Mouse (Mus musculus): Measurements from ENCODE around the gene Krtap28-10. TPM values are rescaled to one million over a fixed set of nuclear protein-coding genes. Genes with fewer than 3 reads are reported as not detected.

Krtap28-10 gene
- total RNA-seq, 1 experiment, result not detected

- Histone ChIP-seq H3K27ac (ENCODE audit: insufficient read depth, low read depth, low read length, poor library complexity, severe bottlenecking) (no peak overlapping the region), H3K4me1 (ENCODE audit: control insufficient read depth in 2 of 2, insufficient read depth in 2 of 2, low read length in 2 of 2, poor library complexity in 1 of 2) (no peaks in the 10 kb centered on the region), H3K36me3 (ENCODE audit: control insufficient read depth, insufficient read depth, low read length, poor library complexity, severe bottlenecking) (no peaks in the 10 kb centered on the region), H3K9ac (ENCODE audit: insufficient read depth, low read depth, low read length, poor library complexity, severe bottlenecking) (no peak overlapping the region), H3K9me3 (ENCODE audit: control insufficient read depth, insufficient read depth, low read depth, low read length) (no peaks in the 10 kb centered on the region), H3K4me3 (ENCODE audit: insufficient read depth in 1 of 2, low read depth in 1 of 2, low read length in 2 of 2, poor library complexity in 1 of 2, severe bottlenecking in 1 of 2) (no peak overlapping the region)
- peak; percentile 59 for DNase-seq (ENCODE audit: low read depth, low spot score)
- in situ Hi-C loops (cut with MboI; ENCODE audit: low sequenced_read_pairs in 2 of 2, unreplicated experiment in 2 of 2), result no loop called here
- no peak for TF ChIP-seq CHD2 (IDR thresholded peaks at IDR 0.05; ENCODE audit: low read depth, low read length)
- TF ChIP-seq ZC3H11A (IDR thresholded peaks at IDR 0.05; ENCODE audit: borderline replicate concordance, low read depth, low read length), result peak; percentile 70; the same call in 1 of the 2 replicates
Measured at GRCm38 (mm10) chr1:83076190-83076917, 34.1 kb upstream of the Krtap28-10 start.

GRCm38 (mm10) chr1:83075526-83076189, 33.4 kb upstream of the Krtap28-10 start:
- H3K4me3 ChIP-seq (ENCODE audit: insufficient read depth in 1 of 2, low read depth in 1 of 2, low read length in 2 of 2, poor library complexity in 1 of 2, severe bottlenecking in 1 of 2), result no peak overlapping the region
- no peaks in the 10 kb centered on the region for H3K9me3 ChIP-seq (ENCODE audit: control insufficient read depth, insufficient read depth, low read depth, low read length)
- DNase-seq (ENCODE audit: low read depth, low spot score), result no peak
- no peaks in the 10 kb centered on the region for H3K36me3 ChIP-seq (ENCODE audit: control insufficient read depth, insufficient read depth, low read length, poor library complexity, severe bottlenecking)
- H3K9ac ChIP-seq (ENCODE audit: insufficient read depth, low read depth, low read length, poor library complexity, severe bottlenecking), result no peak overlapping the region
- H3K27ac ChIP-seq (ENCODE audit: insufficient read depth, low read depth, low read length, poor library complexity, severe bottlenecking), result no peak overlapping the region
- in situ Hi-C loops (cut with MboI; ENCODE audit: low sequenced_read_pairs in 2 of 2, unreplicated experiment in 2 of 2), result no loop called here
- H3K4me1 ChIP-seq (ENCODE audit: control insufficient read depth in 2 of 2, insufficient read depth in 2 of 2, low read length in 2 of 2, poor library complexity in 1 of 2), result no peaks in the 10 kb centered on the region
- TF ChIP-seq ZNF384 (IDR thresholded peaks at IDR 0.05; ENCODE audit: low read depth, low read length) (no peak), CHD2 (IDR thresholded peaks at IDR 0.05; ENCODE audit: low read depth, low read length) (no peak), HCFC1 (IDR thresholded peaks at IDR 0.05; ENCODE audit: borderline replicate concordance, insufficient read depth, low read length) (no peak), ZC3H11A (IDR thresholded peaks at IDR 0.05; ENCODE audit: borderline replicate concordance, low read depth, low read length) (no peak), MAFK (IDR thresholded peaks at IDR 0.05; ENCODE audit: insufficient read depth, low read depth, low read length) (no peak)

GRCm38 (mm10) chr1:83067205-83067604, 24.9 kb upstream of the Krtap28-10 start:
- Histone ChIP-seq H3K4me1 (ENCODE audit: control insufficient read depth in 2 of 2, insufficient read depth in 2 of 2, low read length in 2 of 2, poor library complexity in 1 of 2) (no peaks in the 10 kb centered on the region), H3K4me3 (ENCODE audit: insufficient read depth in 1 of 2, low read depth in 1 of 2, low read length in 2 of 2, poor library complexity in 1 of 2, severe bottlenecking in 1 of 2) (no peak overlapping the region), H3K36me3 (ENCODE audit: control insufficient read depth, insufficient read depth, low read length, poor library complexity, severe bottlenecking) (no peaks in the 10 kb centered on the region), H3K9ac (ENCODE audit: insufficient read depth, low read depth, low read length, poor library complexity, severe bottlenecking) (no peak overlapping the region), H3K27ac (ENCODE audit: insufficient read depth, low read depth, low read length, poor library complexity, severe bottlenecking) (no peak overlapping the region), H3K9me3 (ENCODE audit: control insufficient read depth, insufficient read depth, low read depth, low read length) (no peaks in the 10 kb centered on the region)
- no peak for TF ChIP-seq ZC3H11A (IDR thresholded peaks at IDR 0.05; ENCODE audit: borderline replicate concordance, low read depth, low read length)
- TF ChIP-seq MAFK (IDR thresholded peaks at IDR 0.05; ENCODE audit: insufficient read depth, low read depth, low read length), result no peak
- no peak for TF ChIP-seq HCFC1 (IDR thresholded peaks at IDR 0.05; ENCODE audit: borderline replicate concordance, insufficient read depth, low read length)
- no peak for DNase-seq (ENCODE audit: low read depth, low spot score)
- in situ Hi-C loops (cut with MboI; ENCODE audit: low sequenced_read_pairs in 2 of 2, unreplicated experiment in 2 of 2), result no loop called here

DNA sequence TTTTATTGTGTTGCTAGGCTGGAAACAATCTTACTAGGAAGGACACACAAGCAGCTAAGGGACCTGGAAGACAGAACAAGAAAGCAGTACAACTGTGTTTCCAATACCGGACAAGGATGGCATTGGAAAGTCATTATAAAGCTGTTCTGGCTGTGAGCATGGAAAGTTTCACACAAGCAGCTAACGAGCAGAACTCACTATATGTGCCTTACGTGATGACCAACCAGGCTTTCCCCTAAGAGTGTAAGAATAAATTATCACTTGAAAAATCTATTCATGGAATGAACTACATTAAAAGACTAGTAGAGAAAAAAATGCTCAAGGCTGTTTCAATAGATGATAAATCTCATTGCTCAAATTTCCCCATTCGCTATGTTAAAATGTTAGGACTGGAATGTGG, 24.3 kb upstream of the Krtap28-10 start:
- Histone ChIP-seq H3K4me1 (ENCODE audit: control insufficient read depth in 2 of 2, insufficient read depth in 2 of 2, low read length in 2 of 2, poor library complexity in 1 of 2) (no peaks in the 10 kb centered on the region), H3K36me3 (ENCODE audit: control insufficient read depth, insufficient read depth, low read length, poor library complexity, severe bottlenecking) (no peaks in the 10 kb centered on the region), H3K9me3 (ENCODE audit: control insufficient read depth, insufficient read depth, low read depth, low read length) (no peaks in the 10 kb centered on the region), H3K27ac (ENCODE audit: insufficient read depth, low read depth, low read length, poor library complexity, severe bottlenecking) (no peak overlapping the region), H3K9ac (ENCODE audit: insufficient read depth, low read depth, low read length, poor library complexity, severe bottlenecking) (no peak overlapping the region), H3K4me3 (ENCODE audit: insufficient read depth in 1 of 2, low read depth in 1 of 2, low read length in 2 of 2, poor library complexity in 1 of 2, severe bottlenecking in 1 of 2) (no peak overlapping the region)
- in situ Hi-C loops (cut with MboI; ENCODE audit: low sequenced_read_pairs in 2 of 2, unreplicated experiment in 2 of 2), result no loop called here
- TF ChIP-seq CHD2 (IDR thresholded peaks at IDR 0.05; ENCODE audit: low read depth, low read length) (no peak), MAFK (IDR thresholded peaks at IDR 0.05; ENCODE audit: insufficient read depth, low read depth, low read length) (no peak), ZNF384 (IDR thresholded peaks at IDR 0.05; ENCODE audit: low read depth, low read length) (no peak), ZC3H11A (IDR thresholded peaks at IDR 0.05; ENCODE audit: borderline replicate concordance, low read depth, low read length) (no peak), HCFC1 (IDR thresholded peaks at IDR 0.05; ENCODE audit: borderline replicate concordance, insufficient read depth, low read length) (no peak)
- DNase-seq (ENCODE audit: low read depth, low spot score), result no peak

Data from ES-E14 (cell line).